ENCODE assay signal across 30 mouse cellular contexts in genomic region chr11:71897551-71897950, GRCm38 (mm10).
DNase-seq lines count a peak whose midpoint lies in the region; ATAC-seq lines count a peak whose summit lies in the region.
"Had no signal": no experiment of that assay in that cellular context is flagged by ENCODE, and none has a peak within 500 bp of the region (broad histone marks: within the 10 kb centered on the region; RNA-seq: fewer than 3 reads in every experiment).

No protein-coding gene starts in this region.

- no peaks in the 10 kb centered on the region for H3K9me3 ChIP-seq in hindbrain, embryonic 12.5 days (replicated peaks)
- H3K9me3 ChIP-seq: embryonic facial prominence, embryonic 10.5 days; embryonic facial prominence, embryonic 13.5 days; forebrain, embryonic 12.5 days; forebrain, embryonic 15.5 days; heart, embryonic 12.5 days; heart, embryonic 15.5 days; hindbrain, embryonic 10.5 days had no signal

- no peak overlapping the region for H3K4me2 ChIP-seq in hindbrain, embryonic 12.5 days (replicated peaks)
- H3K4me2 ChIP-seq: embryonic facial prominence, embryonic 13.5 days; forebrain, embryonic 12.5 days; forebrain, embryonic 15.5 days; heart, embryonic 12.5 days; heart, embryonic 15.5 days; hindbrain, embryonic 14.5 days had no signal

- WGBS in hindbrain, embryonic 12.5 days, result 62% methylated on average over 2 of the region's 2 CpGs

- H3K4me3 ChIP-seq in hindbrain, embryonic 12.5 days, result no peak overlapping the region
- H3K4me3 ChIP-seq: embryonic facial prominence, embryonic 10.5 days; embryonic facial prominence, embryonic 13.5 days; erythroblast, embryonic 14.5 days; forebrain, embryonic 12.5 days; forebrain, embryonic 15.5 days; heart, embryonic 12.5 days; heart, embryonic 15.5 days; hindbrain, embryonic 10.5 days had no signal

- no peak for ATAC-seq in granulocyte monocyte progenitor cell, adult 5-6 weeks (replicated peaks; ENCODE audit: poor library complexity, severe bottlenecking)
- no peak for ATAC-seq in hindbrain, embryonic 12.5 days (ENCODE audit: low FRiP score)
- ATAC-seq: forebrain, embryonic 15.5 days; hindbrain, postnatal 0 days; inflammation-experienced regulatory T-cells, adult 6 months; intestine, embryonic 16.5 days had no signal

- H3K4me1 ChIP-seq in hindbrain, embryonic 12.5 days, result 0 out of 2 replicates have a peak, but pooled peaks cover 3% of the 10 kb centered on the region
- H3K4me1 ChIP-seq: embryonic facial prominence, embryonic 10.5 days; embryonic facial prominence, embryonic 13.5 days; heart, embryonic 12.5 days had no signal

- no peak overlapping the region for H3K9ac ChIP-seq in hindbrain, embryonic 12.5 days
- H3K9ac ChIP-seq: embryonic facial prominence, embryonic 13.5 days; forebrain, embryonic 12.5 days; forebrain, embryonic 15.5 days; heart, embryonic 12.5 days; heart, embryonic 15.5 days; hindbrain, embryonic 14.5 days had no signal

- no peak overlapping the region for H3K27ac ChIP-seq in hindbrain, embryonic 12.5 days
- H3K27ac ChIP-seq: embryonic facial prominence, embryonic 10.5 days; embryonic facial prominence, embryonic 13.5 days; forebrain, embryonic 12.5 days; forebrain, embryonic 15.5 days; heart, embryonic 15.5 days; hindbrain, embryonic 10.5 days; hindbrain, embryonic 14.5 days; hindbrain, postnatal 0 days had no signal

- peak; percentile 20 for DNase-seq in Muller cell, postnatal 12 days (ENCODE audit: inconsistent ontology term)
- peak; percentile 71 for DNase-seq in adrenal gland, adult 2 months
- DNase-seq in adrenal gland, postnatal 14 days, result peak; percentile 69
- no peak for DNase-seq in frontal cortex, postnatal 25 days (ENCODE audit: low spot score in 2 of 2)
- DNase-seq: B cell, adult 2 months; cerebellum, adult 11-12 months; cerebellum, adult 8-10 months; cerebellum, postnatal 10 days; cerebellum, postnatal 36 days; embryo, embryonic 11 days; gastrocnemius, postnatal 14 days; heart, adult 18-20 months; heart, postnatal 10 days; heart, postnatal 36 days; kidney, adult 18-20 months had no signal

- H3K36me3 ChIP-seq in hindbrain, embryonic 12.5 days, result no peaks in the 10 kb centered on the region
- H3K36me3 ChIP-seq: embryonic facial prominence, embryonic 10.5 days; embryonic facial prominence, embryonic 13.5 days; forebrain, embryonic 12.5 days; forebrain, embryonic 15.5 days; G1E; heart, embryonic 12.5 days; heart, embryonic 15.5 days; hindbrain, embryonic 10.5 days had no signal

- H3K27me3 ChIP-seq in hindbrain, embryonic 12.5 days, result no peaks in the 10 kb centered on the region
- H3K27me3 ChIP-seq: embryonic facial prominence, embryonic 13.5 days; forebrain, embryonic 12.5 days; forebrain, embryonic 15.5 days; heart, embryonic 12.5 days; heart, embryonic 15.5 days had no signal

Comparison
In these comparisons a context has a peak if more than half of its experiments do, and no peak if none do; other contexts are left out.
1. DNase-seq: peak in Muller cell, postnatal 12 days (single experiment), adrenal gland, adult 2 months (single experiment) and adrenal gland, postnatal 14 days (single experiment); none in frontal cortex, postnatal 25 days (0 of 2).